Mouse (Mus musculus): ENCODE results near the gene Adamtsl2.

Adamtsl2 gene

GRCm38 (mm10) chr2:27079152-27079584 is at the start of gene Adamtsl2:
Gene Adamtsl2 (plus strand): TSS chr2:27079379.
- DNase-seq (ENCODE audit: low spot score): no peak

GRCm38 (mm10) chr2:27032361-27032760 is 46.8 kb upstream of the Adamtsl2 start:
- no peak for DNase-seq (ENCODE audit: low spot score)

GRCm38 (mm10) chr2:27036003-27036402 is 43.2 kb upstream of the Adamtsl2 start:
- DNase-seq (ENCODE audit: low spot score): no peak

GRCm38 (mm10) chr2:27037008-27037407 is 42.2 kb upstream of the Adamtsl2 start:
- no peak for DNase-seq (ENCODE audit: low spot score)

GRCm38 (mm10) chr2:27038596-27038995 is 40.6 kb upstream of the Adamtsl2 start:
- DNase-seq (ENCODE audit: low spot score): no peak

- DNase-seq (ENCODE audit: low spot score): no peak
Measured at GRCm38 (mm10) chr2:27039286-27039685, 39.9 kb upstream of the Adamtsl2 start.

- DNase-seq (ENCODE audit: low spot score): no peak
Measured at GRCm38 (mm10) chr2:27042131-27042844, 36.9 kb upstream of the Adamtsl2 start.

- peak; percentile 43 for DNase-seq (ENCODE audit: low spot score)
Measured at GRCm38 (mm10) chr2:27043461-27043860, 35.7 kb upstream of the Adamtsl2 start.

- DNase-seq (ENCODE audit: low spot score): no peak
Measured at GRCm38 (mm10) chr2:27044166-27044565, 35.0 kb upstream of the Adamtsl2 start.

- no peak for DNase-seq (ENCODE audit: low spot score)
Measured at GRCm38 (mm10) chr2:27044641-27045040, 34.5 kb upstream of the Adamtsl2 start.

- no peak for DNase-seq (ENCODE audit: low spot score)
Measured at GRCm38 (mm10) chr2:27045979-27046770, 33.0 kb upstream of the Adamtsl2 start.

GRCm38 (mm10) chr2:27049408-27049807 is 29.8 kb upstream of the Adamtsl2 start:
- DNase-seq (ENCODE audit: low spot score): no peak

GRCm38 (mm10) chr2:27058251-27058650 is 20.9 kb upstream of the Adamtsl2 start:
- no peak for DNase-seq (ENCODE audit: low spot score)

- DNase-seq (ENCODE audit: low spot score): no peak
Measured at GRCm38 (mm10) chr2:27058751-27059150, 20.4 kb upstream of the Adamtsl2 start.

- DNase-seq (ENCODE audit: low spot score): no peak
Measured at GRCm38 (mm10) chr2:27059187-27059586, 20.0 kb upstream of the Adamtsl2 start.

GRCm38 (mm10) chr2:27067124-27067523 is 12.1 kb upstream of the Adamtsl2 start:
- no peak for DNase-seq (ENCODE audit: low spot score)

- no peak for DNase-seq (ENCODE audit: low spot score)
Measured at GRCm38 (mm10) chr2:27067996-27068395, 11.2 kb upstream of the Adamtsl2 start.

- DNase-seq (ENCODE audit: low spot score): no peak
Measured at GRCm38 (mm10) chr2:27069646-27070045, 9.5 kb upstream of the Adamtsl2 start.

GRCm38 (mm10) chr2:27070247-27070813 is 8.8 kb upstream of the Adamtsl2 start:
- no peak for DNase-seq (ENCODE audit: low spot score)

- DNase-seq (ENCODE audit: low spot score): no peak
Measured at GRCm38 (mm10) chr2:27071137-27071536, 8.0 kb upstream of the Adamtsl2 start.

GRCm38 (mm10) chr2:27071978-27072377 is 7.2 kb upstream of the Adamtsl2 start, which contains the start of gene Mymk:
Gene Mymk (minus strand): TSS chr2:27072179.
- no peak for DNase-seq (ENCODE audit: low spot score)

- DNase-seq (ENCODE audit: low spot score): no peak
Measured at GRCm38 (mm10) chr2:27073407-27073806, 5.8 kb upstream of the Adamtsl2 start.

GRCm38 (mm10) chr2:27074804-27075203 is 4.4 kb upstream of the Adamtsl2 start:
- no peak for DNase-seq (ENCODE audit: low spot score)

Data from urinary bladder, postnatal 10 days (tissue).